Mouse (Mus musculus) common myeloid progenitor, adult 5-6 weeks (primary cell): ENCODE results near the gene Tmem183a. TPM values are rescaled to one million over a fixed set of nuclear protein-coding genes. Genes with fewer than 3 reads are reported as not detected.

Experiments
- ATAC-seq: replicated peaks from 2 replicates; pipeline ENCODE4 v1.8.0; 2016; ENCODE audit warnings: low read depth, mild to moderate bottlenecking, moderate TSS enrichment, inconsistent platforms; ENCODE audit not compliant: poor library complexity, severe bottlenecking
- total RNA-seq: library from RNA; stranded (forward); fragments of 200-1000, 187-1606 nt; gene quantifications from 2 replicates; pipeline ENCODE4 v1.2.3, GENCODE M21; 2017

Gene Tmem183a
- total RNA-seq, 1 experiment from 2014 or later, result 51.2 TPM

GRCm38 (mm10) chr1:134347791-134348190 is 14.0 kb downstream of the Tmem183a start:
- no peak for ATAC-seq

- ATAC-seq, result no peak
Measured at GRCm38 (mm10) chr1:134345075-134345474, 16.7 kb downstream of the Tmem183a start.

GRCm38 (mm10) chr1:134344005-134344950 is 17.5 kb downstream of the Tmem183a start:
- peak; percentile 96 for ATAC-seq

GRCm38 (mm10) chr1:134343567-134343966 is 18.2 kb downstream of the Tmem183a start:
- no peak for ATAC-seq

GRCm38 (mm10) chr1:134342781-134343310 is 18.9 kb downstream of the Tmem183a start:
- no peak for ATAC-seq

GRCm38 (mm10) chr1:134342278-134342664 is 19.5 kb downstream of the Tmem183a start:
- no peak for ATAC-seq

GRCm38 (mm10) chr1:134341641-134342277 is 20.0 kb downstream of the Tmem183a start:
- no peak for ATAC-seq

GRCm38 (mm10) chr1:134339757-134340619 is 21.8 kb downstream of the Tmem183a start:
- ATAC-seq, result no peak

- ATAC-seq, result no peak
Measured at GRCm38 (mm10) chr1:134339162-134339561, 22.6 kb downstream of the Tmem183a start.

GRCm38 (mm10) chr1:134336958-134337710 is 24.6 kb downstream of the Tmem183a start:
- ATAC-seq, result no peak

GRCm38 (mm10) chr1:134335924-134336810 is 25.6 kb downstream of the Tmem183a start:
- no peak for ATAC-seq

- no peak for ATAC-seq
Measured at GRCm38 (mm10) chr1:134335211-134335923, 26.4 kb downstream of the Tmem183a start.

GRCm38 (mm10) chr1:134334111-134334827 is 27.5 kb downstream of the Tmem183a start:
- ATAC-seq, result no peak

- ATAC-seq, result no peak
Measured at GRCm38 (mm10) chr1:134333371-134334110, 28.2 kb downstream of the Tmem183a start.

GRCm38 (mm10) chr1:134332770-134333271 is 29.0 kb downstream of the Tmem183a start, which contains the start of gene Ppfia4:
Gene Ppfia4 (minus strand): TSS chr1:134332928.
- peak; percentile 81 for ATAC-seq
